Mouse (Mus musculus) bone marrow, adult 2 months (tissue): ENCODE measurements around the gene Blnk. TPM values are rescaled to one million over a fixed set of nuclear protein-coding genes. Genes with fewer than 3 reads are reported as not detected.
A peak's percentile ranks its signal among the peaks of the same experiment; 100 is the strongest.

ENCODE experiments used
- H3K27ac ChIP-seq: fragments of 200-500 bp; 2 replicates; pipeline ENCODE4 v1.5.1; 2012; ENCODE audit warnings: low read depth, mild to moderate bottlenecking, control low read depth, inconsistent platforms, low read length; ENCODE audit not compliant: control insufficient read depth, poor library complexity, insufficient read depth
- H3K4me1 ChIP-seq: fragments of 200-500 bp; 2 replicates; pipeline ENCODE4 v1.6.1; 2011; ENCODE audit warnings: low read length; ENCODE audit not compliant: control insufficient read depth, insufficient read depth
- H3K4me3 ChIP-seq: fragments of 200-500 bp; replicated peaks from 2 replicates; pipeline ENCODE3; 2011; ENCODE audit warnings: mild to moderate bottlenecking, low read depth, low read length, control low read depth; ENCODE audit not compliant: control insufficient read depth
- CTCF ChIP-seq: fragments of 200-500 bp; IDR thresholded peaks from 2 replicates; pipeline ENCODE4 v1.5.1; 2011; ENCODE audit warnings: low read length, control low read depth; ENCODE audit not compliant: control insufficient read depth, insufficient read depth
- POLR2A ChIP-seq: fragments of 200-500 bp; IDR thresholded peaks from 2 replicates; pipeline ENCODE4 v1.6.1; 2011; ENCODE audit warnings: low read depth, mild to moderate bottlenecking, control low read depth, low read length, borderline replicate concordance; ENCODE audit not compliant: control insufficient read depth
- WGBS: fragments of 180-500 bp; shearing (Covaris S2); methylation state at CpG from one replicate; pipeline ENCODE4 v1.1.7; 2018; 5-methylcytosine and 5-hydroxymethylcytosine counted together
- polyA plus RNA-seq: library from polyadenylated mRNA; stranded (reverse); fragments of >200 nt; gene quantifications from 2 replicates; pipeline ENCODE4 v1.2.4, GENCODE M21; 2011; ENCODE audit warnings: low replicate concordance; ENCODE audit not compliant: missing spikeins, insufficient read depth, insufficient read length

Gene Blnk
- polyA plus RNA-seq, 1 experiment = 32.9 TPM

DNA sequence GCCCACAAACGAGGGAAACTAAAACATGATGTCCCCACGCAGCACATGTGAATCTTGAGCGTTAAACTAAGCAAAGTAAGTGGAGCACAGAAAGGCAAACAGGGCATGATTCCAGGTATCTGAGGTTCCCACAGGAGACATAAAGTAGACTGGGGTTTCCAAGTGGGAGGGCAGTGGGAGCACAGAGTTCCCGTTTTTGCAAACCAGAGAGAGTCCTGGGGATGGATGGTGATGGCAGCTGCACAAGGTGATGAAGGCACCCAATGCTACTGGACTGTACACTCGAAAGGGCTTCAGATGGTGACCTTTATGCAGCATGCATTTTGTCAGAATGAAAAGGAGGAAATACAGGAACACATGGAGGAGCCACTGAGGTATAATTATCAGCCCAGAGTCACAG is 5.5 kb downstream of the Blnk start:
- Histone ChIP-seq H3K27ac (no peak overlapping the region), H3K4me1 (no peaks in the 10 kb centered on the region; the same call in 1 of the 2 replicates), H3K4me3 (no peak overlapping the region)
- 81% methylated on average over 5 of the region's 5 CpGs for WGBS
- no peak for TF ChIP-seq POLR2A
- TF ChIP-seq CTCF = no peak

DNA sequence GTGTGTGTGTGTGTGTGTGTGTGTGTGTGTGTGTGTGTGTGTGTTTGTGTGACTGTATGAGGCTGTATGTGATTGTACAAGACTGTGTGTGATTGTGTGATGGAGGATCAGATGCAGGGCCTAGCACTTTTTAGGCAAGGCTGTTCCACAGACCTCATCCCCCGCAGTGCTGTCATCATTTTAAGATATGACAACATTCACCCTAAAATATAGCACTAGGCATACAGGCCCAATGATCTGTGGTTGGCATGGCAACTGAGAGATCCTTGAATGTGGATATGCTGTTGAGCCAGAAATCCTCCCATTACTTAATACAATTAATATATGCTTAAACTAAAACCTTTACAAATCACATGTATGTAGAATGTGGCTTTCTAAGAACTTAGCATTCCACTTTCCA is 9.8 kb downstream of the Blnk start:
- Histone ChIP-seq H3K4me1 (no peaks in the 10 kb centered on the region), H3K4me3 (no peak overlapping the region), H3K27ac (no peak overlapping the region)
- no peak for TF ChIP-seq CTCF
- TF ChIP-seq POLR2A = no peak
- 86% methylated on average over 1 of the region's 1 CpGs for WGBS

DNA sequence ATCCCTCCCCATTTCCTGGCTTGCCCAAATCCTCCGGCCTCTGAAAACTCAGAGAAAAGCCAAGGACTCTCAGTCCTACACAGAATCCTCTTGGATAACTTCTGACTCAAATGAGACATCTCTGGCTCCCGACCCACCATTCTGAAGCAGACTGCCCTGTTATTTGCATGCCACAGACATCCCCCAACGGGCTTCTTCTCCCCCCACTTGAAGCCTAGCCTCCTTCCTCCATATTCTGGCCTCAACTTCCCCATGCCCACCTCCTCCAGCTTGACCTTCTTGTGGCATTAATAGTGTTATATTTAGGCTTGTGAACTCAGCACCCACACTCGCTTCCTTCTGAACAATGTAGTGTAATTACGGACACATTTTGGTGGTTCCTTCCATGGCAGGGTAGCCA is 13.7 kb downstream of the Blnk start:
- no peak overlapping the region for H3K27ac ChIP-seq
- TF ChIP-seq POLR2A = no peak
- no peak for TF ChIP-seq CTCF
- no peak overlapping the region for H3K4me3 ChIP-seq
- WGBS = 60% methylated on average over 5 of the region's 5 CpGs
- H3K4me1 ChIP-seq = peaks cover 4% of the 10 kb centered on the region; the same call in 1 of the 2 replicates

DNA sequence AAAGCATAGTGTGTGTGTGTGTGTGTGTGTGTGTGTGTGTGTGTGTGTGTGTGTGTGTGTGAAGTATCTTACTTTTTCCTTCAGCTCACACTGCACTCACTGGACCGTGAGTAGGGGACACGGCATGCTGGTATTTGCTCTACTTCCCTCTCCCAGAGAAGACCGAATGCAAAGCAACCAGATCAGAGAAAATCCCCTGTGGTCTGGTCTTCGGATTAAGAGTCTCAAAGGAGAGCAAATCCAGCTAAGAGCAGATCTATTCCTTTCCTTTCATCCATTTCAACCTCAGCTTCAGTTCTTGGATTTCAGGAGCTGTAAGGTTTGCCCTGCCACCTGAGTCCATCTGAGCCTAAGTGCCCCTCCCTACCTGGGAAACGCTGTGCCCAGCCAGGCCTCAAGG is 16.3 kb downstream of the Blnk start:
- WGBS = 61% methylated on average over 5 of the region's 5 CpGs
- no peak overlapping the region for H3K4me3 ChIP-seq

DNA sequence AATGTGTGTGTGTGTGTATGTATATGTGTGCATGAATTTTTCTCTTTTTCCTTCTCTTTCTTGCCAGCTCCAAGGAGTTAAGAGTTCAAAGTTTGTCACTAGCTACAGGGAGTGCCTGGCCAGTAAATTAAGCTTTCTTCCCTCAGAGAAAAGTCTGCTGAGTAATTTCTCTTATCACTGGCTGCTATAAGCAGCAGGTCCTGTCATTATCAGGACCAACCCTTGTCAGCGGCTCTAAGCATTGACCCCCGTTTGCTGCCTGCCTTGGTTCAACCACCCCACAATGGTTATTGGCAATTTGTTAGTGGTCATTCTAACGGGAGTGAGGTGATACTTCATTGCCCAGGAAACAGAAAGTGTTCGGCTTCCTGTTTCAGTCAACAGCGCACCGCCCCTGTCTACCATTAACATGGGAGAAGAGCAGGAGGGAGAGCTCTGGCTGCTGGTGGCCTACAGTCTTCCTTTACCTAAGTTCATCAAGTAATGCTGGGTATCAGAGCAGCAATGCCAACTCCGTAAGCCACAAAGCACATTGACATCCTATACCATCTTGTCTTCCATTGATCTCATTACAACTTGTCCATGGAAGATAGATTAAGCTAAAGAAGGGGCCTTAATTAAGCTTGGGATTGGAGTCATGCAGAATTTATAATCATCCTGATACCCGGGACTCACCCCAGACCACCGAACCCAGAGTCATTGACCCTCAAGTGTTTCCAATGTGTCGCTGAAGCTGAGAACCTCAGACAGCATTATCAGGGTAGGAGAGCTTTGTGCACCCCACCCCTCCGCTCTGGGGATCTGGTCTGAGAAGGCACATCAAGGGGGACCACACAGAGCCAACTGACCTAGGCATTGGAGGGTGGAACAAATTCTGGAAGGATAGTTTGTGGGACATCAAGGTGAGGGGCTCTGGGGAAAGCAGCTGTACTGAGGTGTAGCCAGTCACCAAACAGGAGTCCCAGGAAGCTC is 17.1 kb downstream of the Blnk start:
- peak overlapping the region; percentile 41; the same call in 1 of the 2 replicates for H3K27ac ChIP-seq
- TF ChIP-seq POLR2A (no peak), CTCF (no peak)
- peaks cover 4% of the 10 kb centered on the region; the same call in 1 of the 2 replicates for H3K4me1 ChIP-seq
- H3K4me3 ChIP-seq = no peak overlapping the region
- 59% methylated on average over 11 of the region's 11 CpGs for WGBS

More for the DNA sequence above, 16.3 kb downstream of the Blnk start:
- Histone ChIP-seq H3K4me1 (peaks cover 4% of the 10 kb centered on the region; the same call in 1 of the 2 replicates), H3K27ac (peak overlapping the region; percentile 64)
- TF ChIP-seq CTCF (no peak), POLR2A (no peak)

DNA sequence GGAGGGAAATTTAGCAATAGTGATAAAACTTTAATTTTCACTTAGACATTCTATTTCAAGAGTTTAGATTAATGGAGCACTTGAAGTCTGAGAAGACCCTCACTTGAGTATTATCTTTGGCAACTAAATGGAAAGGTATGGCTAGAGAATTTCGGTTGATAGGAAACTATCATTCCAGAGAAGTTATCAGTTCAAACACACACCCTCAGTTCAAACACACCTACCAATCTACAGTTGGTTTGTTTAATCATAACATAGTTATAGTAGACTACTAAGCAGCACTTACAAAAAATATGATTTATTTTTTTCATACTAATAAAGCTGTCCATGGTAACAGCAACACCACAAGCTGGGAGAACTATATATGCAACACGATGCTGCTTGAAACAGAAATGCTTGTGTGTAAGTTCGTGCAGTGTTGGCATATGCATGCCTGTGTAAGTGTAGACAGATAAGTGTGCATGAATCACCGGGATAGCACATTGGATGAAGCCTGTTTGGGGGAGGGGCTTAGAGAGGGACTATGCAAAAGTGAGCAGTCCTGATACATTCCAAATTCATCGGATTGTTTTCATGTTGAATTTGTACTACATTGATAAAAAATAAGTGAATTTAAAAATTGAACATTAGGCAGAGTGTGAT is 22.9 kb downstream of the Blnk start:
- no peak overlapping the region for H3K27ac ChIP-seq
- WGBS = 68% methylated on average over 5 of the region's 5 CpGs
- peaks cover 2% of the 10 kb centered on the region; the same call in 1 of the 2 replicates for H3K4me1 ChIP-seq
- no peak overlapping the region for H3K4me3 ChIP-seq
- no peak for TF ChIP-seq POLR2A
- TF ChIP-seq CTCF = no peak

DNA sequence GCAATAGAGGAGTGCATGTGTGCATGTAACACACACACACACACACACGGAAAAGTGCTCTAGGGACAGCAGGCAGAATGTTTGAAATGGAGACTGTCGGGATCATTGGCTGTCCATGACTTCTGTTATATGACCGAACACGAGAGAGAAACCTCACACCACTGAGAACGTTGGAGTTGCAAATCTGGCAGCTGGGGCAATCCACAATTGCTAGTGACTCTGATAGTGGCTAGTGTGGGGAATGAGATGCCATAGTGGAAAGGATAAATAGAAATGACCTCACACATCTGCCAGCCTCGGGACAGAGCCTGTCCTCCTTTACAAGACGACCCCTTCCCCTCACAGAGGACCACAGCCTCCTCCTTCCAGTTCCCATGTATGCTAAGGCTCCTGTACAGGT is 23.6 kb downstream of the Blnk start:
- TF ChIP-seq CTCF (no peak), POLR2A (no peak)
- WGBS = 76% methylated on average over 7 of the region's 7 CpGs
- Histone ChIP-seq H3K4me3 (no peak overlapping the region), H3K27ac (peak overlapping the region; percentile 55; the same call in 1 of the 2 replicates), H3K4me1 (peaks cover 2% of the 10 kb centered on the region; the same call in 1 of the 2 replicates)

DNA sequence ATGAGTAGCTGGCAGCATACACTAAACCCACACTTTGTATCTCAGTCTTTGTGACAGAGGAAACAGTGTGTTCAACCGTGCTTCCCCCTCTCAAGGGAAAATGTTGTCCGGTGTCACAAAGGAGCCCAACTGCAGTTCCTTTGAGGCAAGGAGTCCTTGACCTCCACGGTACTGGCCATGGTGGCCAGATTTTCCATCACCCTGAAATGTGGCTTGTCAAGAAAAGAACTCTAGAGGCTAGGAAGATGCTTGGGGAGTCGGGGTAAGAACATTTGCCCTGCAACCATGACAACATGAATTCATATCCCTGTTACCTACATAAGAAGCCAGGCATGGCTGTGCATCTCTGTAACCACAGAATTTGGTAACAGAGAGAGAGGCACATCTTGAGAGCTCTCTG is 24.0 kb downstream of the Blnk start:
- whole genome bisulfite sequencing = 16% methylated on average over 4 of the region's 4 CpGs
- no peak overlapping the region; the same call in 1 of the 2 replicates for H3K27ac ChIP-seq
- peaks cover 2% of the 10 kb centered on the region; the same call in 1 of the 2 replicates for H3K4me1 ChIP-seq
- TF ChIP-seq POLR2A (no peak), CTCF (no peak)
- H3K4me3 ChIP-seq = no peak overlapping the region
